Mouse (Mus musculus): Measurements from ENCODE around the gene Camkk1. TPM values are rescaled to one million over a fixed set of nuclear protein-coding genes. Genes with fewer than 3 reads are reported as not detected.

Camkk1 gene
- 3.3 and 8.7 TPM in 2 replicates for polyA plus RNA-seq (2011; ENCODE audit: insufficient read depth, insufficient read length, low replicate concordance, missing spikeins)

GRCm38 (mm10) chr11:73018471-73019146 lies at the start of gene Camkk1:
TSS of gene Camkk1 (plus strand) at chr11:73019008.
- TF ChIP-seq POLR2A (IDR thresholded peaks at IDR 0.05; ENCODE audit: borderline replicate concordance, control insufficient read depth, low read depth, low read length) (no peak), CTCF (IDR thresholded peaks at IDR 0.05; ENCODE audit: control insufficient read depth, insufficient read depth, low read length) (no peak)
- WGBS = 2% methylated on average over 57 of the region's 57 CpGs
- Histone ChIP-seq H3K27ac (ENCODE audit: control insufficient read depth, insufficient read depth, low read depth, low read length, poor library complexity) (no peak within 1 kb of the TSS), H3K4me1 (ENCODE audit: control insufficient read depth, insufficient read depth, low read length) (peaks cover 4% of the 10 kb centered on the region; the same call in 1 of the 2 replicates), H3K4me3 (replicated peaks; ENCODE audit: control insufficient read depth, low read depth, low read length) (peak within 1 kb of the TSS; percentile 56)

- 81% methylated on average over 13 of the region's 13 CpGs for WGBS
- TF ChIP-seq CTCF (IDR thresholded peaks at IDR 0.05; ENCODE audit: control insufficient read depth, insufficient read depth, low read length) (no peak), POLR2A (IDR thresholded peaks at IDR 0.05; ENCODE audit: borderline replicate concordance, control insufficient read depth, low read depth, low read length) (no peak)
- Histone ChIP-seq H3K4me1 (ENCODE audit: control insufficient read depth, insufficient read depth, low read length) (no peaks in the 10 kb centered on the region), H3K27ac (ENCODE audit: control insufficient read depth, insufficient read depth, low read depth, low read length, poor library complexity) (no peak overlapping the region), H3K4me3 (replicated peaks; ENCODE audit: control insufficient read depth, low read depth, low read length) (no peak overlapping the region)
Observed at GRCm38 (mm10) chr11:72974995-72975503, 43.8 kb upstream of the Camkk1 start.

- TF ChIP-seq CTCF (IDR thresholded peaks at IDR 0.05; ENCODE audit: control insufficient read depth, insufficient read depth, low read length) (no peak), POLR2A (IDR thresholded peaks at IDR 0.05; ENCODE audit: borderline replicate concordance, control insufficient read depth, low read depth, low read length) (no peak)
- Histone ChIP-seq H3K27ac (ENCODE audit: control insufficient read depth, insufficient read depth, low read depth, low read length, poor library complexity) (no peak overlapping the region), H3K4me1 (ENCODE audit: control insufficient read depth, insufficient read depth, low read length) (no peaks in the 10 kb centered on the region), H3K4me3 (replicated peaks; ENCODE audit: control insufficient read depth, low read depth, low read length) (no peak overlapping the region)
- WGBS = 86% methylated on average over 9 of the region's 9 CpGs
Observed at GRCm38 (mm10) chr11:72982516-72982915, 36.3 kb upstream of the Camkk1 start.

GRCm38 (mm10) chr11:72983283-72983682 lies 35.5 kb upstream of the Camkk1 start:
- TF ChIP-seq POLR2A (IDR thresholded peaks at IDR 0.05; ENCODE audit: borderline replicate concordance, control insufficient read depth, low read depth, low read length) = no peak
- TF ChIP-seq CTCF (IDR thresholded peaks at IDR 0.05; ENCODE audit: control insufficient read depth, insufficient read depth, low read length) = peak; percentile 56
- WGBS = 65% methylated on average over 5 of the region's 5 CpGs

GRCm38 (mm10) chr11:72986745-72987144 lies 32.1 kb upstream of the Camkk1 start:
- WGBS = 65% methylated on average over 5 of the region's 5 CpGs
- Histone ChIP-seq H3K4me3 (replicated peaks; ENCODE audit: control insufficient read depth, low read depth, low read length) (no peak overlapping the region), H3K4me1 (ENCODE audit: control insufficient read depth, insufficient read depth, low read length) (no peaks in the 10 kb centered on the region; the same call in 1 of the 2 replicates), H3K27ac (ENCODE audit: control insufficient read depth, insufficient read depth, low read depth, low read length, poor library complexity) (peak overlapping the region; percentile 30; the same call in 1 of the 2 replicates)
- no peak for TF ChIP-seq CTCF (IDR thresholded peaks at IDR 0.05; ENCODE audit: control insufficient read depth, insufficient read depth, low read length)
- no peak for TF ChIP-seq POLR2A (IDR thresholded peaks at IDR 0.05; ENCODE audit: borderline replicate concordance, control insufficient read depth, low read depth, low read length)

More at GRCm38 (mm10) chr11:72983283-72983682, 35.5 kb upstream of the Camkk1 start:
- H3K4me1 ChIP-seq (ENCODE audit: control insufficient read depth, insufficient read depth, low read length) = no peaks in the 10 kb centered on the region
- H3K27ac ChIP-seq (ENCODE audit: control insufficient read depth, insufficient read depth, low read depth, low read length, poor library complexity) = no peak overlapping the region
- no peak overlapping the region for H3K4me3 ChIP-seq (replicated peaks; ENCODE audit: control insufficient read depth, low read depth, low read length)

- Histone ChIP-seq H3K4me1 (ENCODE audit: control insufficient read depth, insufficient read depth, low read length) (no peaks in the 10 kb centered on the region; the same call in 1 of the 2 replicates), H3K4me3 (replicated peaks; ENCODE audit: control insufficient read depth, low read depth, low read length) (no peak overlapping the region), H3K27ac (ENCODE audit: control insufficient read depth, insufficient read depth, low read depth, low read length, poor library complexity) (peak overlapping the region; percentile 30; the same call in 1 of the 2 replicates)
- TF ChIP-seq CTCF (IDR thresholded peaks at IDR 0.05; ENCODE audit: control insufficient read depth, insufficient read depth, low read length) = no peak
- no peak for TF ChIP-seq POLR2A (IDR thresholded peaks at IDR 0.05; ENCODE audit: borderline replicate concordance, control insufficient read depth, low read depth, low read length)
- 58% methylated on average over 5 of the region's 5 CpGs for WGBS
Observed at GRCm38 (mm10) chr11:72987234-72987633, 31.6 kb upstream of the Camkk1 start.

- TF ChIP-seq CTCF (IDR thresholded peaks at IDR 0.05; ENCODE audit: control insufficient read depth, insufficient read depth, low read length) (no peak), POLR2A (IDR thresholded peaks at IDR 0.05; ENCODE audit: borderline replicate concordance, control insufficient read depth, low read depth, low read length) (no peak)
- WGBS = 43% methylated on average over 5 of the region's 5 CpGs
- Histone ChIP-seq H3K27ac (ENCODE audit: control insufficient read depth, insufficient read depth, low read depth, low read length, poor library complexity) (no peak overlapping the region), H3K4me1 (ENCODE audit: control insufficient read depth, insufficient read depth, low read length) (no peaks in the 10 kb centered on the region; the same call in 1 of the 2 replicates), H3K4me3 (replicated peaks; ENCODE audit: control insufficient read depth, low read depth, low read length) (no peak overlapping the region)
Observed at GRCm38 (mm10) chr11:72987807-72988206, 31.0 kb upstream of the Camkk1 start.

- H3K27ac ChIP-seq (ENCODE audit: control insufficient read depth, insufficient read depth, low read depth, low read length, poor library complexity) = no peak overlapping the region
- 48% methylated on average over 6 of the region's 6 CpGs for WGBS
- H3K4me3 ChIP-seq (replicated peaks; ENCODE audit: control insufficient read depth, low read depth, low read length) = no peak overlapping the region
- TF ChIP-seq CTCF (IDR thresholded peaks at IDR 0.05; ENCODE audit: control insufficient read depth, insufficient read depth, low read length) = no peak
- TF ChIP-seq POLR2A (IDR thresholded peaks at IDR 0.05; ENCODE audit: borderline replicate concordance, control insufficient read depth, low read depth, low read length) = no peak
- H3K4me1 ChIP-seq (ENCODE audit: control insufficient read depth, insufficient read depth, low read length) = no peaks in the 10 kb centered on the region; the same call in 1 of the 2 replicates
Observed at GRCm38 (mm10) chr11:72989044-72989443, 29.8 kb upstream of the Camkk1 start.
